Mouse (Mus musculus) B cell, adult 2 months (primary cell): ENCODE measurements around the gene Fsip2.

ENCODE experiments used
- DNase-seq, 2 experiments: peaks; one replicate each; pipeline ENCODE4 v3.0.0; 2022

Fsip2 gene

DNA sequence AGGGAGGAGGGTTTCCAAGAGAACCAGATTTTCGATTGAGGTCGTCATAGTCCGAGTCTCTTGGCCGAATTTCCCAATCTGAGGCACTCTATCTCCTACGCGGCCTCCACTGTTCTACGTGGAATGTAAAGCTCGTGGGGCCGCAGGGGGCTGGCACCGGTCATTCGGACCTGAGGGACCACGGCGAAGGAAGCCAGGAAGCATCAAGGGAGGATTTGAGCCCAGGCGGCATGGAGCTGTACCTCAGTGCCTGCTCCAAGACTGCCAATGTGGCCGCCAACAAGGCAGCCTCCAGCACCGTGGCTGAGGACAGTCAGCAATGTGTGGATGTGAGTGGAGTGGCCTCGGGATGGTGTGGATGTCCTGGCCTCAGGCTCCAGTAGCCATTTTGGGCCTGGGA is at the start of gene Fsip2:
Gene Fsip2, plus strand, starts transcription at position 163 of the 400 bp plus-strand sequence.
- no peak for DNase-seq

DNA sequence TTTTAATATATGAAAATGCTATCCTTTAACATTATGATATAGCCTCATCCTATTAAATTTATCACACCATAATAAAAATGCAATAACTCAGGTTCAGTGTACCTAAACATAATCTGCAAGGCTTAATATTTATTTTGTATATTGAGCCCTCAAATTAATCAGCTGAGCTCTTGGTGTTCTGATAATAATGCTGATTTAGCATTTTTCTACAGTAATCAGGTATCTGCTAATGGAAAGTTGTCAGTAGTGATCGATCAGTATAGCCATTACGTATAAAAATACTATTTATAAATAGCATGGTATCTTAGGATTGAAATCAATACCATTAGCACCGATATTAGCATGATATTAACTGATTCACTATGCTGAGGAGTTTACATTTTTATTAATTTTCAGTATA is 20.0 kb downstream of the Fsip2 start:
- no peak for DNase-seq

DNA sequence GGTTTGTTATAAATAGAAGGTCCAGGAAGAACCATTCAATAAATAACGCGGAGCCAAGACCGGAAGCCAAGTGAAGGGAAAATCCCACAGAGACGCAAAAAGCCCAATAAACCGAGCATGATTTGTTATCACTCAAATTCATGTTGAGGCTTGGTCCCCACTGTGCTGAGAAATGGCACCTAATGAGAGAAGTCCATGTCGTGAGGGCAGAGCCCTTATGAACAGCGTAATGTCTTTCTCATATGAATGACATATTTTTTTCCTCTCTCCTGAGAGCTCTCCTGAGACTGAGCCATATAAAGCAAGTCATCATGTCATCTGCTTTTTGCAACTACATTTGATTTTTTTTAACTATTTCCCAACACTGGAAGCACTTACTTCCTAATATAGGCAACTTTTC is 82.4 kb downstream of the Fsip2 start:
- no peak for DNase-seq

- no peak for DNase-seq
Measured at GRCm38 (mm10) chr2:83052914-83053690, 109.7 kb downstream of the Fsip2 start.
